Mouse (Mus musculus) c-Kit-positive CD71-negative TER-119-negative erythroid progenitor cells, embryonic 14.5 days (primary cell): ENCODE data around the gene Dennd6a.
"Not testable (repeated sequence)": the region's sequence is repeated elsewhere in the genome, so short reads cannot be mapped to it uniquely, and the experiment has no call there.

ENCODE experiments used
- DNase-seq: peaks from one replicate; pipeline ENCODE4 v3.0.0-alpha.2; 2013; ENCODE audit warnings: low read depth

The Dennd6a gene

DNA sequence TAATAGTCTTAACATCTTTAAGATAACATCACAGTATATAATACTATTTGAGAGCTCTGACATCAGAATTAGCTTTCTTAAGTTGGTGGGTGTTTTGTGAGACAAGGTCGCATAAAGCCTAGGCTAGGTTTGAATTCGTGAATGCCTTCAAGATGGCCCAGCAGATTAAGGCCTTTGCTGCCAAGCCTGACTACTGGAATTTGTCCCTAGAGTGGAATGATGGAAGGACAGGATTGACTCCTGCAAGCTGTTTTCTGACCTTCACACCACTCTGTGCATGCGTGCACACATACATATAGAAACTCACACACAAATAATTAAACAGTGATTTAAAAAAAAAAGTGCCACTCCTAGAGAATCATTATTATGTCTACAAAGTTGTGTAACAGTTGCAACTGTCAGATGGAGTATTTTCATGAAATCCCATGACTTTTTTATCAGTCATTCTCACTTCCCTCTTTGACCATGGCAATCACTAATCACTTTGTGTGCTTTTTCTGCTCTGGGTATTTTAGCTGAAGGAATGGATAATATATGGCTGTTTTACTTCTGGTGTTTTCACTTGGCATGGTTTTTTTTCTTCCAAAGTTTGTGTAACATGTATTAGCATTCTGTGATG lies 69.5 kb downstream of the Dennd6a start:
- DNase-seq: no peak

DNA sequence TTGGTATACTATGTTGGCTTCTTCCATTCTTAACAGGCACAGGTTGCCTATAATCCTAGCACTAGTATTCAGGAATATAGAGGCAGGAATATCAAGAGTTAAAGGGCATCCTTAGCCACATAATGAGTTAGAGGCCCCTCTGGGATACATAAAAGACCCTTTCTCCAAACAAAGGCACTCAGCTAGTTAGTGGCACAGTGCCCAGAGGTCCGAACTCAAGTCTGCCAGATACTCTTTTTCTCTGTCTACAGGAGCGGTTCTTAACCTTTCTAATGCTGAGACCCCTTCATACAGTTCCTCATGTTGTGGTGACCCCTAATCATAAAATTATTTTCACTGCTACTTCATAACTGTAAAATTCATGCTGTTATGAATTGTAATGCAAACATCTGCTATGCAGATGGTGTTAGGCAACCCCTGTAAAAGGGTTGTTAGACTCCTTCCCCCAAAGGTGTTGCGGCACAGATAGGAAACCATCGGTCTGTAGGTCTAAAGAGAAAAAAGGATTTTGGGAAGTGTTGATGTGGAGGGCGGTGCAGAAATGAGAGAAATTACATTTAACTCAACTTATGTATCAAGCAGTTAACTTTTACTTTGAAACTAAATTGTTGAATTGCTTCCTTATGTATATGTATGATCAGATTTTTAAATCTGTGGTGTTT lies 72.5 kb downstream of the Dennd6a start:
- no peak for DNase-seq

DNA sequence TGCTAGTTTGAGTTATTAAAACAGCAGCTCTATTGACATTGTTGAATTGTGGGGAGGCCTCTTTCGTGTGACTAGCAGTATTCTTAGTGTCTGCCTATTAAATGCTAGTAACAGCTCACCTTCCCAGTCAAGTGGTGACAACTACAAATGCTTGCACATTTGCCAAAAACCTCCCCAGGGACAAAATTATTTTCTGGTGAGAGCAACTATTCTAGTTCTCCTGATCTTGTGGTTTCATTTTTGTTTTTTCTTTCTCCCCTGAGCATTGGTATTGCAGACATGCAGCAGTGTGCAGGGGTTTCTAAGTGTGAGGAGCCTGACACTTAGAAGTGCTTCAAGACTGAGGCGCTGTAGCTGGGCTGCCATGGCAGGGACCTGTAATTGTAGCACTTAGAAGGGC lies 74.2 kb downstream of the Dennd6a start:
- DNase-seq: no peak

DNA sequence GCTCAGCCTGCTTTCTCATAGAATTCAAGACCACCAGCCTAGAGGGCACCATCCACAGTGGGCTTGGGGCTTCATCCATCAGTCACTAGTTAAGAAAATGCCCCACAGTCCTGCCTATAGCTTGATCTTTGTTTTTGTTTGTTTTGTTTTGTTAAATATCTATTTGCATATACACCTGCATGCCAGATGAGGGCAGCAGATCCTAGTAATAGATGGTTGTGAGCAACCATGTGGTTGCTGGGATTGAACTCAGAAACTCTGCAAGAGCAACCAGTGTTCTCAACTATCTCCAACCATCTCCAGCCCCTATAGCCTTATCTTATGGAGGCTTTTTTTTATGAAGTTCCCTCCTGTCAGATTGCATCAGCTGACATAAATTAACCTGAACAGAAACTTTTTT lies 78.2 kb downstream of the Dennd6a start:
- no peak for DNase-seq

DNA sequence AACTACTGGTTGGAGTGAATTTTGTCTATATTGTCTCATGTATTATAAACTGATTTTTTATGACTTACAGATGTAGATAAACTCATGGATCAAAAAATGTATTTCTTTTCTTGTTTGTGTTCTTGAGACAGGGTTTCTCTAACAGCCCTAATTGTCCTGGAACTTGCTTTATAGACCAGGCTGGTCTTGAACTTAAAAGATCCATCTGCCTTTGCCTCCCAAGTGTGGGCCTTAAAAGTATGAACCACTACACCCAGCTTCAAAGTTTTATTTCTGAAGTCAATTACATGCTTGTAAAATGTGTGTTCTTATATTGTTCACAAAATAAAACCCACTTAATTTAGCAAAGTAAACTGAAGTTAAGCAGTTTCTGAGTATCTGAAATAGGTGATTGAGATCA lies 84.5 kb downstream of the Dennd6a start:
- no peak for DNase-seq

DNA sequence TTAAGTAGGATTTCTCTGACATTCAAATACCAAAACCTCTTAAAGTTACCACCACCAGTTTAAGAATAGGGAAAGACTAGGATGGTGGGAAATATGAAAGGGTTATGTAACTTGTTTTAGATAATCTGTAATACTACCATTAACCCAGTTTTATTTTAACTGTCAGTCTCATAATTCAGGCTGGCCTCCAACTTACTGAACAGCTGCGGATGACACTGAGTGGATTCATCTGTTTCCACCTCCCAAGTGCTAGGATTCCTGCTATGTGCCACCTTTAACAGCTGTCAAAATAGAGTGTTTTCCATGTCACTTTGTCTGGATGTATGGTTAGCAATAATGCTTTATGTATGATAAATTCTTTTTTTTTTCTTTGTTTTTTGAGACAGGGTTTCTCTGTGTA lies 86.6 kb downstream of the Dennd6a start:
- DNase-seq: no peak

DNA sequence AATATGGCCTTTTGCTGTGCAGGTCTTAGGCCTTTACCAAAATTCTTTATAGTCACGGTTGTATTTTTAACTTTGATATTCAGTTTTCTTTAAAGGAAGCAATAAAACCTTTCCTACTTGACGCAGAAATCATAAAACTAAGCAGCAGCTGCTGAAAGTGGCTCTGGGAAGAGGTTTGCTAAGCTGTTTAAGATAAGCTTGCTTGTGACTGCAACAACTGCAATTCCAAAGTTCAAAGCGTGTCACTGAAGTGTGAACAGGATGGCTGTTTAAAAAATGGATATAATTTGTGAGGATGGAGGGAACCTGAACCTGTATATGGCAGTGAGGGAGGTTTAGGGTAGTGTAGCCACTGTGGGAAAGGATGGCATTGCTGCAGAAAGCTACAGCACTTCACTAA lies 88.4 kb downstream of the Dennd6a start:
- DNase-seq: no peak

DNA sequence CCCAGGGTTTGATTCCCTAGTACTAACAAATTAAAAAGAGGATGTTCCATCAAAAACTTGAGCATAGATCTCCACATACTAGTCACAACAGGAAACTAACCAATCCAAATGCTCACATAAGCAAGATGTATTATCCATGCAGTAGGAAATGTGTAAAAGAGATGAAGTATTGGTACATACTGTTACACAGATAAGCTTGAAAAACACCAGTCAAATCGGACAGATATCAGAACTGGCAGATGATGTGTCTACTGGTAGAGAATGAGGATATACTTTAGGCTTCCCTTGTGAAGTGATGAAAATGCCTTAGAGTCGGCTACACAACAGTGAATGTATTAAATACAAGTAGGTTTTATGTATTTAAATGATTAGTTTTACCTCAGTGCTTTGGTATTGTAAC lies 88.8 kb downstream of the Dennd6a start:
- no peak for DNase-seq

DNA sequence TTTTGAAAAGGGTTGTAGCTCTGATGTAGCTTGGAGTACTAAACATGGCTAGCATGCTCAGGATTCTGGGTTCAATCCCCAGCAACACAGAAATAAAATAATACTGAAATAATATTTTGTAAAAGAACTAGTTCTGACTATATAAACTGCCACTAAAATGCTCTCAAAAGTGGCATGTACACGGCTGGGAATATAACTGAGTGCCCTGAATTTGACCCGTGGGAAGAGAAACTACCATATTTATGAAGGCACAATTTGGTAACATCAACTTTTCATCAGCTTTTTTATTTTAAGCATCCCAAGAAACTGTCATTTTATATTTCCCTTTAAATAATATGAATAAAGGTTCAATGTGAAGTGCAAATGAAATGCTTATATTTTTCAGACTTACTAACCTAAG lies 90.2 kb downstream of the Dennd6a start:
- DNase-seq: no peak

DNA sequence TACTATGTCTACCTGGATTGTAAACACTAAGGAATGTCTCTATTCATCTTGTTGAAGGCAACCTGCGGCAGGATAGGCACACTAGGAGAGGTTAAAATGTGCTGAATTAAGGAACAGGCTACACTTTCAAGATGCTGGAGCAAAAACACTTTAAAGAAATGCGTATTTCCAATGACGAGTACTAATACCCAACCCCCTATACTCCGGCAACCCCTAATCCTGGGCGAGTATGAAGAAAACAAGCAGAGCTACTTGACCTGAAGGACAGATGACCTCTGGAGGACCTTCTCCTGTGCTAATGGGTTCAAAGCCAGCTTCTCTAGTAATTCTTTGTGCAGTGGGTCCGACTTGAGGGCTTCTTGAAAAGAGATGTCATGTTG lies 94.3 kb downstream of the Dennd6a start:
- no peak for DNase-seq

DNA sequence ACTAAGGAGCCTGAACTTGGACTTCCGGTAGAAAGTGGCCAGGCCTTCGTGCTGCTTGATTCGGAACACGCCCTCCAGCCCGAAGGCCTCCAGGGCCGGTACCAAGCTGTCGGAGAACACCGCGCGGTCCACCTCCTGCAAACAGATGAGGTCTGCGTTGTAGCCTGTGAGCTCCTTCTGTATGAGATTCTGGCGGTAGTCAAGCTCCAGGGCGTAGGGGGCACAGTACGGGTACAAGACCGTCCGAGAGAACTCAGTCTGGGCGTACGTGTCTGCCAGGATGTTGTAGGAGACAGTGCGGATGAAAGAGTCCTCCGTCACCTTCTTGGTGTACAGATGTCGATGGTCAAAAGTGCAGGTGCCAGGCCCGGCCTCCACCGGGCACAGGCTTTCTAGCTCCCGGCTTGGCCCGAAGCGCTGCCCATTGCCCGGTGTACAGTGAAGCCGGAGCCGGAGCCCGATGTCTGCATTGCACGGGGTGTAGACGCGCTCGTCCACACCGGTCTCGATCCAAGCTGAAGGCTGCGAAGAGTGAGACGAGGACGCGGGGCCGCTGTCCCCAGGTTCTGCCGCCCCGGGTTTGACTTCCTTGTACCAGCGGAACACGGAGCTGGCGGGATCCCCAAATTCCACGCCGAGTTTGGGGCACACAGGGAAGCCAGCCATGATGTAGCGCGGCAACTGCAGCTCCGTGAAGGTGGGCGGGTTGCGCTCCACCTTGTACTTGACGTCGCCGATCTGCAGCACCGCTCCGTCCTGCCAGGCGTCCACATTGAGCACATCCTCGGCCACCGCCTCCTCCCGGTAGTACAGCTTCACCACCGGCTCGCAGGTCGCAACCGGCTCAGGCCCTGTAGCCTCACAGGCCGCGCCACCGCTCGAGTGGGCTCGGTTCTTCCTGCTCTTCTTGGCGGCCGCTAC lies 95.0 kb downstream of the Dennd6a start:
- DNase-seq: peak; percentile 28

DNA sequence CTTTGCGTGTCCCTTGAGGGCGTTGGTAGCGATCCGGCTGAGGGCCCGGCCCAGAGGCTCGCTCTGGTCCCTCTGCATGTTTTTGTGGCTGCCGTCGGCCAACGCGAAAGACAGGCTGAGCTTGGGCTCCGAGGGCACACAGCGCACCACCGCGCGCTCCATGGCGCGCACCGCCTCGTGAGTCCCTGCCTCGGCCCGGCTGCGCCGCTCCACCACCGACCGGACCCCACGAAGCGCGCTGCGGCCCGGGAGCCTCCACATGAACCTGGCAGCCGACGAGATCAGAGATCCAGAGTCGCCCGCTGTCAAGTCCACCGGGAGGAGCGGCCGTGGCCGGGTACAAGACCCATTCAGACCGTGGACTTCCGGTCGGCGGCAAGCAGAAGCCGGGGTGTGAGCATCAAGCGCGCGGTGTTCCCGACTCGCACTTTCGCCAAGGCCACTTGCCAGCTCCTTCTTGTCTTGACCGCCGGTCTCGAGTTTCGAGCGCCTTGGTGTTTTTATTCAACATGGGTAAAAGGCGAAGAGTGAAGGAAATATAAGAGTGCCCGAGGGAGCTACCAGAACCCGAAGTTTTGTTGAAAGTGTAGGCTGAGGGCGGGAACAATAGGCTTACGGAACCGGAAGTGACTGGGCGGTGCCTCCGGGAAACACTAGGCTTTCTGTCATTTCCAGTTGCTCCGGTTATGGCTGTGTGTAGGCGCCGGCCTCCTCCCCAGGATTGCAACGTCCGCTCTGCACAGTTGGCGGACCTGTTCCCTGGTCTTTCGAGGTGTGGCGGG lies 95.8 kb downstream of the Dennd6a start, which contains the start of gene Pde12:
Gene Pde12 (minus strand): TSS at position 592 of the 782 bp plus-strand sequence.
- peak; percentile 87 for DNase-seq

DNA sequence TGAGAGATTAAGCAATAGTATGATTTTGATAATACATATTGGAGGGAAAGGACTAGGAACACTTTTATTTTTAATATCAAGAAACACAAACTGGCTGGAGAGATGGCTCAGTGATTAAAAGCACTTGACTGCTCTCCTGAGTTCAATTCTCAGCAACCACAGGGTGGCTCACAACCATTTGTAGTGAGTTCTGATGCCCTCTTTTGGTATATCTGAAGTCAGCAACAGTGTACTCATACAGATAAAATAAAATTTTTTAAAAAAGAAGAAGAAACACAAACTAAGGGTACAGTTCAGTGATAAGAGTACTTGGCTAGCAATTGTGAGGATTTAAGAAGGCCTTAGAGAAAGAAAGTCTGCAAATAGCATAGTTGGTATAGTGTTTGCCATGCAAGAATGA lies 97.3 kb downstream of the Dennd6a start:
- DNase-seq: no peak

DNA sequence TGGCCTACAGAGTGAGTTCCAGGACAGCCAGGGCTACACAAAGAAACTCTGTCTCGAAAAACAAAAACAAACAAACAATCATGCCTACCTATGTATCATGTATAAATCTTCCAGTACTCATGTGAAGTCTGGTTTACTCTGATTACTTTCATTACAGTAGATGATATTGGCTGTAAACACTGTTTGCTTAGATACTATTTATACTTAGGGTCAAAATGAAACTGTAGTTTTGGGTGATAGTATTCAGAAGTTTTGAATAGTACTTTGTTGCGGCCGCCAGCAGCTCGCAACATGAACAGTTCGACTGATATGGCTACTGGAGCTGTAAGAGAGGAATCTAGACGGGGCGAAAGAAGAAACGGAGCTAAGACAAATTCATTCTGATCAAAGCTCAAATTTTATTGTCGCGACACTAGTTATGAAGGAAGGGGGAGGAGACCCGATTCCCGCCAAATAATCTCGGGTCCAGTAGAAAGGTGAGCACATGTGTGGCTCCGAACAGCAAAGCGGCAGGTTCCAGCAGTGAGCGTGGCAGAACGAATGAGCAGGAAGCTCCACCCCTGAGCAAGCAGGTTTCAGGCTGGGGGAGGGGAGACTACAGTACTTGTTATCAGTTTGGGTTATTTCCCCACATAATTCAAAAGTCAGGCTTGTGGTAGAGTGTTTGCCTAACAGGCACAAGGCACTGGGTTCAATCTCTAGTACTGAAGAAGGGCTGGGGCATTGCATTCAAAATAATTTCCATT lies 98.4 kb downstream of the Dennd6a start:
- not testable (repeated sequence) for DNase-seq

DNA sequence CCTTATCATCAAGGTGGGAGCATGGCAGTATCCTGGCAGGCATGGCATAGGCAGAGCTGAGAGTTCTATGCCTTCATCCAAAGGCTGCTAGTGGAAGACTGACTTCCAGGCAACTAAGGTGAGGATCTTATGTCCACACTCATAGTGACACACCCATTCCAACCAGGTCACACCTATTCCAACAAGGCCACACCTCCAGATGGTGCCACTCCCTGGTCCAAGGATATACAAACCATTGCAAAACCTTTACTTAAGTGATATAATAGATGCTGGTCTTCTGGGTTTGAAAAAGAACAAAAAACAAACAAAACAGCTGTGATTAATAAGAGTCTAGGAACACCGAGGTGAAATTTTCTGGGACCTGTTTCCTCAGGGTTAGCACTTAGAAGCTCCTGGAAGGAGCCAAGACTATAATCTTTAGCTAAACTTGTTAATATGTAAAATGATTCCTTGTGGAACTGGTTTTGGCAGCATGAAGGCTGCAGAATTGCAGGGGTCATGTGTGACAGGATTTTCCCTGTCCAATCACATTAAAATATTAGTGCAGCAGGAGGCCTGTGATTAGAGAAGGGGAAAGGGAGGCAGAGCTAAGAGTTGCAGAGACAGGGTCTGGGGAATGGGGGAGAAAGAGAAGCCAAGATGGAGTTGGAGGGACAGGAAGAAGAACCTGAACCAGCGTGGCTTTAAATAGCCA lies 101.0 kb downstream of the Dennd6a start:
- DNase-seq: not testable (repeated sequence)

DNA sequence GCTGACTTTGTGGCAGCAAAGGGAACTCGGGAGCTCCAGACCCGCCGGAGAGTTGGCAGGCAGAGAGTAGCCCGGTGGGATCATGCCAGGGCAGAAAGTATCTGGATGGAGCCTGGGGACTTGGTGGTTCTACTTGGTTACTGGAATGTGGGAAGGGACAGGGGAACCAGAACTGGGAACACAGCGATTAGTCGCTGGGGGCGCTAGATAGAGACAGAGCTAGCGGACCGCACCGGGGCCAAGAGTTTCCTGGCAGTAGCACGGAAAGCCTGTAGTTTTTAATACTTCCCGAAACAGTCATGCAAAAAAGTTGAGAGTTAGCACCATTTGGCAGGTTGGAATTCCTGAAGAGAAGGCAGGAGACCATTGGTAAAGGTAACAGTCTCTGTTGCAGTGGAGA lies 101.7 kb downstream of the Dennd6a start:
- DNase-seq: no peak

DNA sequence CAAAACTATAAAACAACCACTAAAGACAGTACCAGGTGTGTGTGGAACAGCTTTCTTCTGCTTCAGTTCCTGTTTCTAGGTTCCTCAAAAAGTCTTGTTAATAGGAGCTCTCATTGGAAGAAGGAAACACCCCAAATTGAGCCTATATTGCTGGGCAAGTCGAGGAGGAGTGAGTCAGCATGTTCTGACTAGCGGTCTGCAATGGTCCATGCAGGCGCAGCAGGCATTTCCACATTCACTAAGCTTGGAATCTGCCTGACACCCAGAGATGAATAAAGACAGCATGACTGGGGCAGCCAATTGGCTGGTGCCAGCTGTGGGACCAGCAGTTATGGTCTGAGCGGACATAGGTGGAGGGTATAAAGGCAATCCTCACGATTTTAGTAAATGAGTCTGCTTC lies 102.1 kb downstream of the Dennd6a start:
- peak; percentile 43 for DNase-seq
